Mouse (Mus musculus): ENCODE measurements at regions not wholly inside any gene's neighbourhood (a gene's known extent, or its start where the extent isn't known, plus 50 kb on each side); places are given as distances from the start of the nearest gene placed in this dataset.

- no peak overlapping the region for H3K4me3 ChIP-seq (replicated peaks; ENCODE audit: insufficient read depth, low read depth, low read length)
- WGBS = 58% methylated on average over 10 of the region's 10 CpGs
- no peak overlapping the region for H3K27ac ChIP-seq (ENCODE audit: insufficient read depth, low read length)
- peak in 1 of 2 experiments; percentile 22 for DNase-seq
- peaks cover 7% of the 10 kb centered on the region for H3K4me1 ChIP-seq (ENCODE audit: control insufficient read depth, insufficient read depth, low read length)
- no peak for TF ChIP-seq CTCF (IDR thresholded peaks at IDR 0.05; ENCODE audit: borderline replicate concordance, insufficient read depth, low read depth, low read length)
- no peak for TF ChIP-seq POLR2A (IDR thresholded peaks at IDR 0.05; ENCODE audit: borderline replicate concordance, insufficient read depth, low read length)
- H3K27me3 ChIP-seq (ENCODE audit: control insufficient read depth, insufficient read depth, low read length) = no peaks in the 10 kb centered on the region
Measured at GRCm38 (mm10) chr8:26689479-26690177, 287.5 kb upstream of the Zfp703 start.

GRCm38 (mm10) chr8:26690178-26690735 lies 286.9 kb upstream of the Zfp703 start:
- WGBS = 67% methylated on average over 6 of the region's 6 CpGs
- H3K27me3 ChIP-seq (ENCODE audit: control insufficient read depth, insufficient read depth, low read length) = no peaks in the 10 kb centered on the region
- peaks cover 7% of the 10 kb centered on the region for H3K4me1 ChIP-seq (ENCODE audit: control insufficient read depth, insufficient read depth, low read length)
- peak in 1 of 2 experiments; percentile 17 for DNase-seq
- TF ChIP-seq POLR2A (IDR thresholded peaks at IDR 0.05; ENCODE audit: borderline replicate concordance, insufficient read depth, low read length) (no peak), CTCF (IDR thresholded peaks at IDR 0.05; ENCODE audit: borderline replicate concordance, insufficient read depth, low read depth, low read length) (no peak)
- H3K4me3 ChIP-seq (replicated peaks; ENCODE audit: insufficient read depth, low read depth, low read length) = no peak overlapping the region
- no peak overlapping the region for H3K27ac ChIP-seq (ENCODE audit: insufficient read depth, low read length)

GRCm38 (mm10) chr8:26697579-26698084 lies 279.5 kb upstream of the Zfp703 start:
- no peak overlapping the region for H3K27ac ChIP-seq (ENCODE audit: insufficient read depth, low read length)
- no peak for TF ChIP-seq POLR2A (IDR thresholded peaks at IDR 0.05; ENCODE audit: borderline replicate concordance, insufficient read depth, low read length)
- TF ChIP-seq CTCF (IDR thresholded peaks at IDR 0.05; ENCODE audit: borderline replicate concordance, insufficient read depth, low read depth, low read length) = no peak
- no peak overlapping the region for H3K4me3 ChIP-seq (replicated peaks; ENCODE audit: insufficient read depth, low read depth, low read length)
- H3K4me1 ChIP-seq (ENCODE audit: control insufficient read depth, insufficient read depth, low read length) = peaks cover 3% of the 10 kb centered on the region; the same call in 1 of the 2 replicates
- H3K27me3 ChIP-seq (ENCODE audit: control insufficient read depth, insufficient read depth, low read length) = no peaks in the 10 kb centered on the region
- DNase-seq = no peak
- 98% methylated on average over 1 of the region's 4 CpGs for WGBS

DNA sequence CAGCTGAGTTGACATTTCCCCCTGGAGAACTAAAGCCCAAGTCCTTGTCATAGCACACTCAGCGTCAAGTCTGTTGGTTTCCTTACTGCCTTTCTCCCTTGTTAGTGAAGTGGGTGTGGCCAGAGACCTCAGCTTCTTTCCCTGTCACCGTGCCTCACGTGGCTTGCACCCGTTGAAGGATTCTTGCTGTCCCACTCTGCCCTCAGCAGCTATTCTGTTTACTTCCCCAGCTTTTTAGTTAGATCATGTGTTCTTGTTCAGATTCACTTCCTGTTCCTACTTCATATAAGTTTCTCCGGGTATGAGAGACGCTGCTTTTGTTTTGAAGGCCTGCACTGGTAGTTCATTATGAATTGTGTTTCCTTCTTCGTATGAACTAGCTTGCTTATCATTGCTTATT lies 278.5 kb upstream of the Zfp703 start:
- H3K4me3 ChIP-seq (replicated peaks; ENCODE audit: insufficient read depth, low read depth, low read length) = no peak overlapping the region
- H3K27me3 ChIP-seq (ENCODE audit: control insufficient read depth, insufficient read depth, low read length) = no peaks in the 10 kb centered on the region
- DNase-seq = no peak
- peaks cover 3% of the 10 kb centered on the region; the same call in 1 of the 2 replicates for H3K4me1 ChIP-seq (ENCODE audit: control insufficient read depth, insufficient read depth, low read length)
- H3K27ac ChIP-seq (ENCODE audit: insufficient read depth, low read length) = no peak overlapping the region
- TF ChIP-seq POLR2A (IDR thresholded peaks at IDR 0.05; ENCODE audit: borderline replicate concordance, insufficient read depth, low read length) = no peak
- no peak for TF ChIP-seq CTCF (IDR thresholded peaks at IDR 0.05; ENCODE audit: borderline replicate concordance, insufficient read depth, low read depth, low read length)
- WGBS = 82% methylated on average over 7 of the region's 7 CpGs

DNA sequence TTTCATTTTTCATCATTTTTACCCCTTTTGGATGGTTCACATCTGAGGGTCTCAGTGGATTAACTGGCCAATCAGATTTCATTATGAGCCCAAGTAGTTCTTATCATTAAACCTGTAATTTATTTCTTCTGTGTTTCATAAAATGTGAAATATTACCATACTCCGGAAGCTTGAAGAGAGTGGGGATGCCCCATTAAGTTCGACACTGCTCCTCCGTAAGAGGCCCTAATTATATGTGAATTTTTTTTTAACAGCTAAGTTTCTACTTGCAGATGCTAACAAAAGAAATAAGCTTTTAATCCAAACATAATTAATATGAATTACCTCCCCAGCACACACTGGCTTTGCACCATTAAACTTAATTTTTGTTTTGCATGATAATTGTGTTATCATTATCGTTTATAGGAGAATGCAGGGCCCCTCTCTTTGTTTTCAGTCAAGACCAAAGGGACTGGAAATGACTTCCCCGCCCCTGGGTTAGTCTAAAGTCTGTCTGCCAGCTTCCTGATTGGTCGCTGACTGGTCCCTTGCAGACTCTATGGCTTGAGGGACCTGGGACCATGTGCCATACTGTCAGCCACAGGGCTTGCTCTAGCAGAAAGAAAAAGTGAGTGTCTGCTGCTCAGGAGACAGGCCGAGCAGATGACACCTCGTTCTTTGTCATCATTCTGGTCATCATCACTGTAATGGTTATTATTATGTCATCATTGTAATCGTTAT lies 270.9 kb upstream of the Zfp703 start:
- WGBS = 82% methylated on average over 9 of the region's 9 CpGs
- TF ChIP-seq CTCF (IDR thresholded peaks at IDR 0.05; ENCODE audit: borderline replicate concordance, insufficient read depth, low read depth, low read length) = no peak
- TF ChIP-seq POLR2A (IDR thresholded peaks at IDR 0.05; ENCODE audit: borderline replicate concordance, insufficient read depth, low read length) = no peak
- Histone ChIP-seq H3K4me1 (ENCODE audit: control insufficient read depth, insufficient read depth, low read length) (peaks cover 3% of the 10 kb centered on the region; the same call in 1 of the 2 replicates), H3K4me3 (replicated peaks; ENCODE audit: insufficient read depth, low read depth, low read length) (no peak overlapping the region), H3K27me3 (ENCODE audit: control insufficient read depth, insufficient read depth, low read length) (no peaks in the 10 kb centered on the region), H3K27ac (ENCODE audit: insufficient read depth, low read length) (no peak overlapping the region)
- DNase-seq = no peak

DNA sequence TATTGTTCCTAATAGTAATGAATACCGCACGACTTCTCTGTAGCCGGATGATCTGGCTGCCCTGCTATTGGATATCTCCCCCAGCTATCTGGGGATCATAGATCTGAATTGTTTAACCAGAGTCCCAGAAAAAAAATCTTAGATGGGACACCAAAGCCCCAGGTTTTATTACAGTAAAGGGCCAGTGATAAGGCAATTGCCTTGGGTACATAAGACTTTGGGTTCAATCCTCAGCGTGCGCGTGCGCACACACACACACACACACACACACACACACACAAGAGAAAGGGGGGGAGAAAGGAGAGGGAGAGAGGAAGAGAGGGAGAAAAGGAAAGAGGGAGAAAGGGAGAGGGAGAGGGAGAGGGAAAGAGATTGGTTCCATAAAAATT lies 270.4 kb upstream of the Zfp703 start:
- WGBS = 96% methylated on average over 7 of the region's 7 CpGs
- no peak for TF ChIP-seq CTCF (IDR thresholded peaks at IDR 0.05; ENCODE audit: borderline replicate concordance, insufficient read depth, low read depth, low read length)
- Histone ChIP-seq H3K4me3 (replicated peaks; ENCODE audit: insufficient read depth, low read depth, low read length) (no peak overlapping the region), H3K4me1 (ENCODE audit: control insufficient read depth, insufficient read depth, low read length) (peaks cover 3% of the 10 kb centered on the region; the same call in 1 of the 2 replicates), H3K27me3 (ENCODE audit: control insufficient read depth, insufficient read depth, low read length) (no peaks in the 10 kb centered on the region), H3K27ac (ENCODE audit: insufficient read depth, low read length) (no peak overlapping the region)
- DNase-seq = no peak

DNA sequence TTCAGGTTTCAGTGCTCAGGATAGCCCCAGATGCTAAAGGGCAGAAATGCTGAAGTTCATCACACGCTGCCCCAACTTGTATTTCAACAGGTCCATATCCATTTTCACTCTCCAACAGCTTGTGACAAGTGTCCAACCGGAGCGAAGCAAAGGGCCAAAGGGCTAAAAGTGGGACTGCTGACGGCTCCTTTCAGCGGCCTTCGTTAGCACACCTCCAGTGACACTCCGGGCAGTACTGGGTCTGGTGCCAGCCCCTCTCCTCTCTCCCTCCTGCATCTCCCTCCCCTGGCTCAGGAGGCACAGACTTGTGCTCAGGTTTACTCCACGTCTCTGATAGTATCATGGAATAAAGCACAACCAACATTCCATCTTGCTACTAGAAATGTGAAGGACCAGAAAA lies 263.3 kb upstream of the Zfp703 start:
- WGBS = 86% methylated on average over 8 of the region's 8 CpGs
- Histone ChIP-seq H3K4me1 (ENCODE audit: control insufficient read depth, insufficient read depth, low read length) (no peaks in the 10 kb centered on the region), H3K27me3 (ENCODE audit: control insufficient read depth, insufficient read depth, low read length) (no peaks in the 10 kb centered on the region), H3K4me3 (replicated peaks; ENCODE audit: insufficient read depth, low read depth, low read length) (no peak overlapping the region), H3K27ac (ENCODE audit: insufficient read depth, low read length) (no peak overlapping the region)
- DNase-seq = no peak
- TF ChIP-seq POLR2A (IDR thresholded peaks at IDR 0.05; ENCODE audit: borderline replicate concordance, insufficient read depth, low read length) (no peak), CTCF (IDR thresholded peaks at IDR 0.05; ENCODE audit: borderline replicate concordance, insufficient read depth, low read depth, low read length) (no peak)

Data from cerebellum, adult 2 months (tissue).